Mouse (Mus musculus): ENCODE measurements at regions not wholly inside any gene's neighbourhood (a gene's known extent, or its start where the extent isn't known, plus 50 kb on each side); places are given as distances from the start of the nearest gene placed in this dataset.

- no peak for DNase-seq (ENCODE audit: low read depth, low spot score)
Measured at GRCm38 (mm10) chr4:97132650-97133049, 50.3 kb downstream of the Gm10192 start.

GRCm38 (mm10) chr4:97127780-97128179 is 55.2 kb downstream of the Gm10192 start:
- no peak for DNase-seq (ENCODE audit: low read depth, low spot score)

GRCm38 (mm10) chr4:97123861-97124260 is 59.1 kb downstream of the Gm10192 start:
- no peak for DNase-seq (ENCODE audit: low read depth, low spot score)

- DNase-seq (ENCODE audit: low read depth, low spot score), result no peak
Measured at GRCm38 (mm10) chr4:97121952-97122351, 61.0 kb downstream of the Gm10192 start.

- DNase-seq (ENCODE audit: low read depth, low spot score), result no peak
Measured at GRCm38 (mm10) chr4:97119459-97119858, 63.5 kb downstream of the Gm10192 start.

GRCm38 (mm10) chr4:97117016-97117415 is 66.0 kb downstream of the Gm10192 start:
- DNase-seq (ENCODE audit: low read depth, low spot score), result no peak

GRCm38 (mm10) chr4:97102752-97103052 is 80.3 kb downstream of the Gm10192 start:
- no peak for DNase-seq (ENCODE audit: low read depth, low spot score)

GRCm38 (mm10) chr4:97101911-97102751 is 80.8 kb downstream of the Gm10192 start:
- no peak for DNase-seq (ENCODE audit: low read depth, low spot score)

- no peak for DNase-seq (ENCODE audit: low read depth, low spot score)
Measured at GRCm38 (mm10) chr4:97099721-97100120, 83.2 kb downstream of the Gm10192 start.

- DNase-seq (ENCODE audit: low read depth, low spot score), result no peak
Measured at GRCm38 (mm10) chr4:97093576-97093975, 89.4 kb downstream of the Gm10192 start.

GRCm38 (mm10) chr4:97050735-97051134 is 132.2 kb downstream of the Gm10192 start:
- DNase-seq (ENCODE audit: low read depth, low spot score), result no peak

GRCm38 (mm10) chr4:97049045-97049674 is 133.8 kb downstream of the Gm10192 start:
- no peak for DNase-seq (ENCODE audit: low read depth, low spot score)

- peak; percentile 9 for DNase-seq (ENCODE audit: low read depth, low spot score)
Measured at GRCm38 (mm10) chr4:97037693-97038348, 145.1 kb downstream of the Gm10192 start.

GRCm38 (mm10) chr4:97028938-97029337 is 154.0 kb downstream of the Gm10192 start:
- no peak for DNase-seq (ENCODE audit: low read depth, low spot score)

- no peak for DNase-seq (ENCODE audit: low read depth, low spot score)
Measured at GRCm38 (mm10) chr4:97025446-97026040, 157.4 kb downstream of the Gm10192 start.

- DNase-seq (ENCODE audit: low read depth, low spot score), result no peak
Measured at GRCm38 (mm10) chr4:97001321-97001720, 181.6 kb downstream of the Gm10192 start.

GRCm38 (mm10) chr4:96980311-96980710 is 195.3 kb upstream of the Gm12695 start:
- no peak for DNase-seq (ENCODE audit: low read depth, low spot score)

GRCm38 (mm10) chr4:96979876-96980275 is 194.9 kb upstream of the Gm12695 start:
- DNase-seq (ENCODE audit: low read depth, low spot score), result no peak

GRCm38 (mm10) chr4:96974935-96975334 is 189.9 kb upstream of the Gm12695 start:
- no peak for DNase-seq (ENCODE audit: low read depth, low spot score)

GRCm38 (mm10) chr4:96973804-96974203 is 188.8 kb upstream of the Gm12695 start:
- no peak for DNase-seq (ENCODE audit: low read depth, low spot score)

GRCm38 (mm10) chr4:96969199-96969598 is 184.2 kb upstream of the Gm12695 start:
- DNase-seq (ENCODE audit: low read depth, low spot score), result no peak

- DNase-seq (ENCODE audit: low read depth, low spot score), result no peak
Measured at GRCm38 (mm10) chr4:96968545-96969164, 183.7 kb upstream of the Gm12695 start.
